Mouse (Mus musculus): ENCODE results near the gene Iglon5. TPM values are rescaled to one million over a fixed set of nuclear protein-coding genes. Genes with fewer than 3 reads are reported as not detected.

Iglon5 gene
- total RNA-seq, 2 experiments from 2014 or later = 57.1 to 59.1 TPM

DNA sequence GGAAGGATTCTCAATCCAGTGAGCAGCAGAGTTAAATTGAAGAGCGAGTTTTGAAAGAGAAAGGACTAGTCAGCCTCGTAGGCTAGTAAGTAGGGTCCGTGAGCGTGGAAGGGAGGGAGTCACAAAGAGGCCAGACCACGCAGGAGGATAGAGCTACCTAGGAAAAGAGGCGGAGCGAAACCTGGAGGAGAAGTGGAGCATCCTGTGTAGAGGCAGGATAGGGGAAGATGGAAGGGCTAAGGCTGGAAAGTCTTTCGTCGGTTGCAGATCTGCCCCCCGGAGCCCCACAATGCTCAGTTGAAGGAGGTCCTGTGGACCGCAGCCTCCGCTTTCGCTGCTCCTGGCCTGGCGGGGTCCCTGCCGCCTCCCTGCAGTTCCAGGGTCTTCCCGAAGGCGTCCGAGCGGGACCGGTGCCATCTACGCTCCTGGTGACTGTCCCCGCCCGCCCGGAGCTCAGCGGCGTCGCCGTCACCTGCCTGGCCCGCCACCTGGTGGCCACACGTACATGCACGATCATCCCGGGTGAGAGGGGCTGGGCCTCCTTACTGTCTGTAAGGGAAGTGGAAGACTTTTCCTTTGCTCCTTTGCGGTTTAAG is 23.7 kb downstream of the Iglon5 start:
- intact Hi-C loops (cut with DNase I) = loop anchor here (5.0 kb wide), 1 partner anchor 44 kb away; no protein-coding TSS in a partner anchor

DNA sequence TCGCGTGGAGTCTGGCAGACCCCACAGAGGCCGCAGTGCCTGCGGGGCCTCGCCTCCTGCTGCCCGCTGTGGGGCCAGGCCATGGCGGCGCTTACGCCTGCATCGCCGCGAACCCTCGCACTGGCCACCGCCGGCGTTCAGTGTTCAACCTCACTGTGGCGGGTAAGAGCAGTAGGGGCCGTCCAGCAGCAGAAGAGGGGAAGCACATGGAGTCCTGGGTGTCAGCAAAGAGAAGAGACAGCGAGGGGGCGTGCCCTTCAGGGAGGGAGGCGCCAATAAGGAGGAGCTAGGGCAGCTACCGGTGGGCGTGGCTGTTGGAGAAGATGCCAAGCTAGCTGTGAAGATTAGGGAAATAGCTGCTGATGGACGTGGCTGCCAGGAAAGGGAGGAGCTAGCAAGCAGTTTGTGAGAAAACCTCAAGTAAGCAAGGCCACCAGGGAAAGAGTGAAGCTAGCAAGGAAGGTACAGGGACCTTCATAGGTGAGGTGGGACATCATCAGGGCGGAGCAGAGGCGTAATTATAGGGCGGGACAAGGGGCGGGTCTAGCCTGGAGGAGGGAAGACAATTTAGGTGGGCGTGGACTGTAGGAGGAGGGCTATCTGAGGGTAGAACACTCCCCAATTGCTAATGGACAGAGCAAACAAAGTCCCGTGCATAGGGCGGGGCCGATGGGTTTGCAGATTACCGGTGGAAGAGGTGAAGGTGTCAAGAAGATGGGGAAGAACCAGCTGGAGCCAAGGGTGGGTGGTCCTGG is 24.4 kb downstream of the Iglon5 start:
- intact Hi-C loops (cut with DNase I) = loop anchor here (5.0 kb wide), 1 partner anchor 43 kb away; no protein-coding TSS in a partner anchor

More for the DNA sequence above, 23.7 kb downstream of the Iglon5 start:
- DNase-seq = peak; percentile 90

DNA sequence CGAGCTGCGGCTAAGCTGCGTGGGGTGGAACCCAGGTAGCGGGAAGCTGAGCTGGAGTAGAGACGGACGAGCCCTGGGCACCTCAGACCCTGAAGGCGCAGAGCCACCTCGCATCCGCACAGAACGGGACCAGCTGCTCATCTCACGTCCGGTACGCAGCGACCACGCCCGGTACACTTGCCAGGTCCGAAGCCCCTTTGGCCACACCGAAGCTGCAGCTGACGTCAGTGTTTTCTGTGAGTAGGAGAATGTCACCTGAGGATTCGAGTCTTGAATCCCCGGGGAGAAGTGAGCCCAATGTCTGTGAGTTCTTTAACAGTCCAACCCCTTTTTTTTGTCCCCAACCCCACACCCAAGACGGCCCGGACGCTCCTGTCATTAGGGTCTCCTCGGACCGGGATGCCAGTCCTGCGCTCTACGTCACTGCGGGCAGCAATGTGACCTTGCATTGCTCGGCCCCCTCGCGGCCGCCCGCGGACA is 25.0 kb downstream of the Iglon5 start:
- intact Hi-C loops (cut with DNase I) = loop anchor here (5.0 kb wide), 1 partner anchor 43 kb away; no protein-coding TSS in a partner anchor
- DNase-seq = no peak

More for the DNA sequence above, 24.4 kb downstream of the Iglon5 start:
- peak; percentile 88 for DNase-seq

GRCm38 (mm10) chr7:43463976-43464375 is 25.9 kb downstream of the Iglon5 start:
- intact Hi-C loops (cut with DNase I) = no loop called here
- no peak for DNase-seq

DNA sequence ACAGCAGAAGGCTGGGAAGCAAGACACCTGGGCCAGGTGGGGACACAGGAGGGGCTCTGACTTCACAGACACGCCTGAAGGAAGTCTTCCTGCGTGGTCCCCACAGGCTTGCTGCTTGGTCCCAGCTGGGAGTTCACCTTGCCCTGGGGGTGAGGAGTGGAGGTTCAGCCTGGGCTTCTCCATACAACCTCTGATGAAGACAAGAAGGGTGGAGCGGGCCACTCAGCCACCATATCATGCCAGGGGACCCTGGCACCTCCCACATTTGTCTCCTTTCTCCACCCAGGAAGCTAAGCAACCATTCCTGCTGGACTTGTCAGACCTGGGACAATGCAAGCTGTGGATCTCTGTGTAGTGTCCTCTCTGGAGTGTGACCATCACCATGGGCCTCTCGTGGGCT is 27.0 kb downstream of the Iglon5 start, which contains the start of gene Vsig10l:
Vsig10l (plus strand) TSS at position 301 of the 400 bp plus-strand sequence.
- no peak for DNase-seq
- intact Hi-C loops (cut with DNase I) = no loop called here

DNA sequence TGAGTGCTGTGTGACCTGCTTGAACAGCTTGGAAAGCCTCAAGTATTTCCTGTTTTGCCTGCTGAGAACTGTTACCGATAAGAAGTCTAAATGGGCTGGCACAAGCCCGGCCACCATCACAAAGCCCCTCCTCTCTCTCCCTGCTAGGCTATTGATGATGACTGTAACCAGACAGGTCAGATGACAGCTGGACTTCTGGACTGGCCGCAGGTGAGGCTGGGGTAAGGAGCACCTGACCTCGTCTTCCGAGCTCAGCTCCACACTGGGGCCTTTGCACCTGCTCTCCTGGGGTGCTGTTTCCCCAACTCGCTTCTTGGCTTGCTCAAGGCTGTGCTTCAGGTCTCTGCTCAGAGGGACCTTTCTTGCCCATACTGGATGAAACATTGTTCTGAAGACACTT is 35.5 kb downstream of the Iglon5 start:
- no peak for DNase-seq
- intact Hi-C loops (cut with DNase I) = no loop called here

DNA sequence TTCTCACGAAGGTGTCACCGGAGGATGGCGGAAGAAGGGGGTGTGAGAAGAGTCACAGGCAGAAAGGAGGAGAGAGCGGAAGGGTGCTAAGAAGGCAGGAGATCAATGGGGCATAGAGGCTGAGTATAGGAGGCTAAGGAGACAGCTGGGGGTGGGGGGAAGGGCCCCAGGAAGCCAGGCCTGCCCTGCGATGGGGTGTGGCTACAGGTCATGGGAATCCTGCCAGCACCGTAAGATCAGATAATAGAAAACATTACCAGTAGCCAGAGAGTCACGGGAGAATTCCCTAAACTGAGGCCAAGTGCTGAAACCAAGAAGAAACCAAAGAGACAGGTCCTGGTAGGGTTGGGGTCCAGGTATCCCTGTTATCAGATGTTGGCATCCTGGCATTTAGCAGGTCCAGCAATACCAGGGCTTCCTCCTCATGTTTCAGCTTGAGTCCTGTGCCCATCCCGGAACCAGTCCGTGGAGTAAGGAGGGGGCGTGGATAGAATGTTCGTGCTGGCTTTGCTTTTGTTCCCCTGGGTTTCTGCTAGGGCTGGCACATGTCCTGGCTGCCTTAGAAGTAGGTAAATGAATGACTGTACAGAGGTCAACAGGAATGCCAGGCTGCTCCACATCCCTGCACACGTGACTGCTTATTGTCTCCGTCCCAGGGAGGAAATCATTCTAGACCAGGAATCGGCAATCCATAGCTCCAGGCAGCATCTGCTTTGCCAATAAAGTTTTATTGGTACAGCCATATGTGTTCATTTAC is 36.1 kb downstream of the Iglon5 start:
- DNase-seq = no peak
- intact Hi-C loops (cut with DNase I) = no loop called here

- DNase-seq = no peak
- intact Hi-C loops (cut with DNase I) = no loop called here
These were observed 37.3 kb downstream of the Iglon5 start for GRCm38 (mm10) chr7:43452609-43453008.

DNA sequence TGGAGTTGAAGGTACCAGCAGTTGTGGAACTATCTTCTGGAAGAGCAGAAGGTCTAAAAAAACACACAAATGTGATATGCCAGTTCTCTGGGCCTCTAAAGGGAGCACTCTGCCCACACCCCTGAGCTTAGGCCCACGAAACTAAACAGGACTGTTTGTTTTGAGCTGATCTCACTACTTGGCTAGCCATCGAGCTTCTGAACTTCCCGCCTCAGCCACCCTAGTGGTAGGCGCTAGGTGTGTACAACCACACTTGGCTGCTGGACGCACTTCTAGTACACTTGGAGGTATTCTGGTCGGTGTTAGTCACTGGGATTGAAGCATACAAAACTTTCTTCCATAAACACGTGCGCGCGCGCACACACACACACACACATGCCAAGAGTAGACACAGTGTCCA is 38.1 kb downstream of the Iglon5 start:
- no peak for DNase-seq
- intact Hi-C loops (cut with DNase I) = no loop called here

GRCm38 (mm10) chr7:43449811-43450210 is 40.1 kb downstream of the Iglon5 start:
- DNase-seq = no peak
- intact Hi-C loops (cut with DNase I) = no loop called here

DNA sequence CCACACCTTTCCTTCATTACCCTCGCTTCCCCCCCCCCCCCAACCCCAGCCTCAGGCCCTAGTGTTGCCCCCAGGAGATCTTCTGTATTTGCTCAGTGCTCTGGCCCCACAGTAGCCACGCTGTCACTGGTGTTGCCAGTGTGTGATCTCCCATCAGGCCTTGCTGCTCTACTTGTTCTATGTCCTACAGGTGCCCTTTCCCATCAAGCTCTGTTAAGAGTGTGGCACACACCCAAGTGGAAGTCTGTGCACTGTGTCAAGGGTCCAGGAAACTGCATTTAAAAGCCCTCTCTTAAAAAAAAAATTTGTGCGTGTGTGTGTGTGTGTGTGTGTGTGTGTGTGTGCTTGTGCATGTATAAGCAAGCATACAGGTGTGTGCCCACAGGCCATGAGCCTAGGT is 41.6 kb downstream of the Iglon5 start:
- intact Hi-C loops (cut with DNase I) = no loop called here
- no peak for DNase-seq

DNA sequence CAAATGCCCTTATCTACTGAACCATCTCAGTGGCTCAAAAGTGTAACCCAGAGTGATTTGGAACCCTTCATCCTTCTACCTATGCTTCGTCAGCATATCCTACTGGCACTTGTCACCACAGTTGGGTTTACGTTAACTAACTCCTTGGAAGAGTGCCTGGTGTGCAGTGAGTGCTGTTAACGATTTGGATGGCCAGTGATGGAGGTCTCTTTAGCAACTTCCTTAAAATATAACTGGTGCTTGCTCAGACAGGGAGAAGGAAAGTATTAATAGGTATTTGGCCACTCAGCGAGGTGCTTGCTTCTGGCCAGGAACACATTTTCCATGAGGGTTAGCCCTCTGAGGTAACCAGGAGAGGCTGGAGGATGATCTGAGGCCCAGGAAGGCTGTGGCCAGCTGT is 42.1 kb downstream of the Iglon5 start:
- DNase-seq = no peak
- intact Hi-C loops (cut with DNase I) = no loop called here

- intact Hi-C loops (cut with DNase I) = no loop called here
- peak; percentile 94 for DNase-seq
These were observed 46.0 kb downstream of the Iglon5 start, which contains the start of the genes Etfb and Gm45233 for GRCm38 (mm10) chr7:43443917-43444293. Etfb (plus strand) TSS chr7:43444083. Gm45233 (plus strand) TSS chr7:43444128.

- intact Hi-C loops (cut with DNase I) = no loop called here
- DNase-seq = peak; percentile 57
These were observed 46.6 kb downstream of the Iglon5 start for GRCm38 (mm10) chr7:43443126-43443916.

DNA sequence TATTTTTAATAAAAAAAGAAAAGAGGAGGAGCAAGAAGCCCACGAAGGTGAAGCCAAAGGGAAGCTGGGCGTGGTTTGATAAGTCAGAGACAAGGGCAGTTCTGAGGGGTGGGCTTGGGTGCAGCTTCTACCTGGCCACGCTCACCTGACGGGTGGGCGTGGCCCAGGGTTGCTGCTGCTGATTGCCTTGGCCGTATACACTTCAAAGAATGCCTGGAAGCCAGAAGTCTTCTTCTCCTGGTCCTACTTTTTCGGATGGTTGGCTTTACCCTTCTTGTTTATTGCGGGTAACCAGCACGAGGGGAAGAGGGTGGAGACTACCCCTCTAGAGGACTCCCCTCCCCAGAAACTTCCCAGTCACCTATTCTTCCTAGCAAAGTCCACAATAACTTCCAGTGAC is 47.2 kb downstream of the Iglon5 start:
- intact Hi-C loops (cut with DNase I) = no loop called here
- DNase-seq = no peak

GRCm38 (mm10) chr7:43441071-43441470 is 48.8 kb downstream of the Iglon5 start:
- intact Hi-C loops (cut with DNase I) = no loop called here
- no peak for DNase-seq

GRCm38 (mm10) chr7:43440482-43440881 is 49.4 kb downstream of the Iglon5 start, which contains the start of gene Cldnd2:
Cldnd2 (plus strand) TSS chr7:43440782.
- no peak for DNase-seq
- intact Hi-C loops (cut with DNase I) = no loop called here

DNA sequence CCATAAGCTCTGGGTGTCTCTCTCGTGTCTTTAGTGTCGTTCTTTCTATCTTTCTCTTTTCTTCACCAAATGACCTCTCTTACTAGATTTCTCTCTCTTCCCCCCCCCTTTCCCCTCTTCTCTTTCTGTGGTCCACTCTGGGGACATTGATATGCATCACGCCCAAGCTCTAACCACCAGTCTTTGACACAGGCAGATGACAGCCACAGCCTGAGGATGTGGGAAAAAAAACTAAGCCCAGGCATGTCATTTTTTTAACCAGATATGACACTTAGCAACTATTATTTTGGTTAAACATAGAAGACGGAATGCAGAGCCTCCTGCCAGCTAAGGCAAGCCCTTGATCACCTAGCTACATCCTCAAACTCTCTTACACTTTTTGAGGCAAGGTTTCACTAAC is 51.3 kb downstream of the Iglon5 start:
- no peak for DNase-seq
- intact Hi-C loops (cut with DNase I) = no loop called here

- no peak for DNase-seq
- intact Hi-C loops (cut with DNase I) = no loop called here
These were observed 53.3 kb downstream of the Iglon5 start, which contains the start of gene Nkg7 for GRCm38 (mm10) chr7:43436341-43437255. Nkg7 (plus strand) TSS chr7:43437073.

Data from left cerebral cortex, postnatal 4 days (tissue).